Mouse (Mus musculus): ENCODE data around the gene Polr1d.
A peak's percentile ranks its signal among the peaks of the same experiment; 100 is the strongest.

Polr1d gene

GRCm38 (mm10) chr5:147055572-147056245 is 21.1 kb upstream of the Polr1d start:
- DNase-seq (ENCODE audit: low read depth, low spot score): no peak

GRCm38 (mm10) chr5:147056712-147057290 is 20.0 kb upstream of the Polr1d start:
- DNase-seq (ENCODE audit: low read depth, low spot score): no peak

- DNase-seq (ENCODE audit: low read depth, low spot score): no peak
Observed at GRCm38 (mm10) chr5:147057626-147058414, 19.0 kb upstream of the Polr1d start.

GRCm38 (mm10) chr5:147058661-147059060 is 18.2 kb upstream of the Polr1d start:
- DNase-seq (ENCODE audit: low read depth, low spot score): no peak

- DNase-seq (ENCODE audit: low read depth, low spot score): no peak
Observed at GRCm38 (mm10) chr5:147059319-147059718, 17.5 kb upstream of the Polr1d start.

GRCm38 (mm10) chr5:147060024-147060423 is 16.8 kb upstream of the Polr1d start:
- no peak for DNase-seq (ENCODE audit: low read depth, low spot score)

- DNase-seq (ENCODE audit: low read depth, low spot score): no peak
Observed at GRCm38 (mm10) chr5:147063215-147063661, 13.6 kb upstream of the Polr1d start.

- DNase-seq (ENCODE audit: low read depth, low spot score): no peak
Observed at GRCm38 (mm10) chr5:147066129-147066528, 10.7 kb upstream of the Polr1d start.

- DNase-seq (ENCODE audit: low read depth, low spot score): no peak
Observed at GRCm38 (mm10) chr5:147066965-147067364, 9.9 kb upstream of the Polr1d start.

GRCm38 (mm10) chr5:147068876-147069275 is 8.0 kb upstream of the Polr1d start:
- DNase-seq (ENCODE audit: low read depth, low spot score): no peak

- DNase-seq (ENCODE audit: low read depth, low spot score): no peak
Observed at GRCm38 (mm10) chr5:147070791-147071516, 5.9 kb upstream of the Polr1d start.

- no peak for DNase-seq (ENCODE audit: low read depth, low spot score)
Observed at GRCm38 (mm10) chr5:147071886-147072285, 5.0 kb upstream of the Polr1d start.

- DNase-seq (ENCODE audit: low read depth, low spot score): no peak
Observed at GRCm38 (mm10) chr5:147073805-147074204, 3.0 kb upstream of the Polr1d start.

GRCm38 (mm10) chr5:147075103-147076025 is 1.5 kb upstream of the Polr1d start:
- peak; percentile 13 for DNase-seq (ENCODE audit: low read depth, low spot score)

GRCm38 (mm10) chr5:147076026-147076798 is 638 bp upstream of the Polr1d start, which contains the start of gene Lnx2:
Gene Lnx2, minus strand, starts transcription at chr5:147076586.
- DNase-seq (ENCODE audit: low read depth, low spot score): peak; percentile 90

GRCm38 (mm10) chr5:147077305-147078034 is 620 bp downstream of the Polr1d start:
- DNase-seq (ENCODE audit: low read depth, low spot score): peak; percentile 85

- no peak for DNase-seq (ENCODE audit: low read depth, low spot score)
Observed at GRCm38 (mm10) chr5:147078110-147078900, 1.5 kb downstream of the Polr1d start.

GRCm38 (mm10) chr5:147085201-147085894 is 8.5 kb downstream of the Polr1d start:
- no peak for DNase-seq (ENCODE audit: low read depth, low spot score)
